Mouse (Mus musculus) small intestine, adult 2 months (tissue): ENCODE measurements around the gene Akt2.

Source experiments
- CTCF ChIP-seq: fragments of 200-500 bp; IDR thresholded peaks from 2 replicates; pipeline ENCODE4 v1.5.1; 2012; ENCODE audit warnings: low read depth, mild to moderate bottlenecking, control low read depth, inconsistent platforms, low read length, moderate library complexity, mixed read lengths; ENCODE audit not compliant: insufficient replicate concordance, insufficient read length; ENCODE audit errors: extremely low read depth
- POLR2A ChIP-seq: fragments of 200-500 bp; IDR thresholded peaks from 2 replicates; pipeline ENCODE4 v1.6.1; 2012; ENCODE audit warnings: low read depth, mild to moderate bottlenecking, control low read depth, inconsistent platforms, low read length, moderate library complexity

GRCm38 (mm10) chr7:27657824-27658395 is 66.6 kb downstream of the Akt2 start:
- TF ChIP-seq POLR2A: no peak
- TF ChIP-seq CTCF: no peak
